Mouse (Mus musculus): ENCODE measurements around the gene Vmn1r61. TPM values are rescaled to one million over a fixed set of nuclear protein-coding genes. Genes with fewer than 3 reads are reported as not detected.

Vmn1r61 gene
- not detected in 2 replicates for polyA plus RNA-seq (2015; fragmentation: Nextera tagmentation; extraction: Ambion mirVana)

- Histone ChIP-seq H3K4me1 (replicated peaks) (no peaks in the 10 kb centered on the region), H3K27ac (no peak within 1 kb of the TSS), H3K9ac (no peak within 1 kb of the TSS), H3K36me3 (no peaks in the 10 kb centered on the region), H3K4me3 (replicated peaks) (no peak within 1 kb of the TSS), H3K9me3 (replicated peaks) (peaks cover 4% of the 10 kb centered on the region; the same call in 1 of the 2 replicates), H3K4me2 (no peak within 1 kb of the TSS), H3K27me3 (no peaks in the 10 kb centered on the region)
- no peak for DNase-seq
- ATAC-seq (ENCODE audit: low read depth) = no peak
Observed at GRCm38 (mm10) chr7:5613195-5613594, at the start of gene Vmn1r61. Gene Vmn1r61, minus strand, starts transcription at chr7:5613295.

Other genes with a start within 250 kb of the Vmn1r61 start
- gene Vmn1r58, start 199.9 kb downstream of the Vmn1r61 start, polyA plus RNA-seq (2015; fragmentation: Nextera tagmentation; extraction: Ambion mirVana) = not detected in 2 replicates
- not detected in 2 replicates for gene Vmn1r59, start 156.5 kb downstream of the Vmn1r61 start, polyA plus RNA-seq (2015; fragmentation: Nextera tagmentation; extraction: Ambion mirVana)
- gene Vmn2r28, start 119.3 kb downstream of the Vmn1r61 start, polyA plus RNA-seq (2015; fragmentation: Nextera tagmentation; extraction: Ambion mirVana) = not detected in 2 replicates
- gene Vmn1r60, start 66.0 kb downstream of the Vmn1r61 start, polyA plus RNA-seq (2015; fragmentation: Nextera tagmentation; extraction: Ambion mirVana) = not detected in 2 replicates
- not detected in 2 replicates for gene Vmn1r62, start 60.3 kb upstream of the Vmn1r61 start, polyA plus RNA-seq (2015; fragmentation: Nextera tagmentation; extraction: Ambion mirVana)
- gene Vmn1r63, start 192.2 kb upstream of the Vmn1r61 start, polyA plus RNA-seq (2015; fragmentation: Nextera tagmentation; extraction: Ambion mirVana) = not detected in 2 replicates

Data from liver, embryonic 13.5 days (tissue).